Mouse (Mus musculus) kidney, adult 2 months (tissue): ENCODE data around the gene Lasp1.

ENCODE experiments used
- CTCF ChIP-seq: fragments of 200-500 bp; conservative IDR thresholded peaks from 2 replicates; pipeline ENCODE4 v1.5.1; 2011; ENCODE audit warnings: low read depth, mild to moderate bottlenecking, control low read depth, low read length, moderate library complexity, mixed read lengths; ENCODE audit not compliant: insufficient read depth, insufficient read length
- POLR2A ChIP-seq: fragments of 200-500 bp; IDR thresholded peaks from one replicate; pipeline ENCODE4 v1.6.1; 2011; ENCODE audit warnings: low read depth, low read length, control low read depth

GRCm38 (mm10) chr11:97867591-97867990, 68.8 kb downstream of the Lasp1 start:
- no peak for TF ChIP-seq POLR2A
- TF ChIP-seq CTCF, result no peak
